Mouse (Mus musculus) myocyte (in vitro differentiated cells): Measurements from ENCODE around the gene Cgnl1.

Experiments used
- POLR2A ChIP-seq: IDR thresholded peaks from one replicate; pipeline ENCODE4 v1.6.1; 2011; ENCODE audit warnings: low read depth, mild to moderate bottlenecking, control low read depth, moderate library complexity; ENCODE audit not compliant: insufficient read length
- USF1 ChIP-seq: IDR thresholded peaks from one replicate; pipeline ENCODE4 v1.6.1; 2011; ENCODE audit warnings: low read depth, mild to moderate bottlenecking, control low read depth, moderate library complexity

GRCm38 (mm10) chr9:71766902-71767301 lies 4.5 kb downstream of the Cgnl1 start:
- TF ChIP-seq POLR2A = no peak
- no peak for TF ChIP-seq USF1
